Mouse (Mus musculus) midbrain, embryonic 10.5 days (tissue): Measurements from ENCODE around the gene Dph6. TPM values are rescaled to one million over a fixed set of nuclear protein-coding genes. Genes with fewer than 3 reads are reported as not detected.

Experiments used
- DNase-seq: peaks from one replicate; pipeline ENCODE4 v3.0.0-alpha.2; 2017; ENCODE audit warnings: low spot score
- H3K27ac ChIP-seq: fragments of 300-500 bp; sonication (generic); replicated peaks from 2 replicates; pipeline ENCODE4 v1.5.1; 2016; ENCODE audit warnings: mild to moderate bottlenecking
- H3K27me3 ChIP-seq: fragments of 300-500 bp; sonication (generic); 2 replicates; pipeline ENCODE4 v1.6.1; 2016; ENCODE audit warnings: low read depth, mild to moderate bottlenecking; ENCODE audit not compliant: poor library complexity, severe bottlenecking
- H3K36me3 ChIP-seq: fragments of 300-500 bp; sonication (generic); 2 replicates; pipeline ENCODE4 v1.6.1; 2016; ENCODE audit warnings: mild to moderate bottlenecking, moderate library complexity
- H3K4me1 ChIP-seq: fragments of 300-500 bp; sonication (generic); 2 replicates; pipeline ENCODE4 v1.6.1; 2016
- H3K4me3 ChIP-seq: fragments of 300-500 bp; sonication (generic); 2 replicates; pipeline ENCODE4 v1.5.1; 2016; ENCODE audit warnings: mild to moderate bottlenecking, moderate library complexity
- H3K9me3 ChIP-seq: fragments of 300-500 bp; sonication (generic); replicated peaks from 2 replicates; pipeline ENCODE4 v1.6.1; 2016; ENCODE audit warnings: mild to moderate bottlenecking
- WGBS: fragments of 180-500 bp; shearing (Covaris S2); methylation state at CpG from one replicate; pipeline ENCODE4 v1.1.7; 2016; 5-methylcytosine and 5-hydroxymethylcytosine counted together
- polyA plus RNA-seq: library from polyadenylated mRNA; unstranded; fragments of >200 nt; fragmentation: Nextera tagmentation; extraction: Ambion mirVana; gene quantifications from 2 replicates; pipeline ENCODE4 v1.2.1, GENCODE M21; 2016

Dph6 gene
- polyA plus RNA-seq, 1 experiment from 2014 or later, result 18.5 TPM

DNA sequence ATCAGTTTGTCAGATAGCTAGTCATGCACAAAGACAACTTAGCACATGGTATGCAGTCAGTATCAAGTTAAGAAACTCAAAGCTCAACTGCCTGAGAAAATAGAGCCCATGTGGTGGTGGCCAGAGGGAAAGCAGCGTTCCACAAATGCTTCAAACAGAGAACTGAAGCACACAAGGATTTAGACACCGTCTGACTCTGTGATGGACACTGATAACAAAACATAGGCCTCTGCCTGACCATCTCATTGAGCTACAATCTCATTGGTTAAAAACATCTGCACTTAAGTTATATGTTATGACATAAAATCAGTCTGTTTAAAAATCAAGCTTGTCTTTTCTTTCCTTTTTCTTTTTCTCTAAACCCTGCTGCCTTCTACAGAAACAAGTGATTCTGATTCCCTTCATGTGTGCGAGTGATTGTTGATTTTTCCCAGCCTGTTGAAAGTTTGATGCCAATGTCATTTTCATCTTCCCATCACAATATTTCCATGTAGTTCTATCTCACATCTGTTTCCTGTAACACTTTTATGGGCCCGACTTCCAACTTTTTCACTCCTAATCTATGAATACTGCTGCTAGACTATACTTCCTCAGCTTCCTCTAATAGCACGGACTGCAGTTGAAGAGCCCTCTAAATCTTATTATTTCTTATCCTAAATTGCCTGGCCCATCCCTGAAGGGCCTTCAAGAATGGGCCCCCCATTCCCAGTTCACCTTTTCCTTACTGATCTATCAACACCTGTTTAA is 123.6 kb downstream of the Dph6 start:
- Histone ChIP-seq H3K4me1 (no peaks in the 10 kb centered on the region), H3K36me3 (0 out of 2 replicates have a peak, but pooled peaks cover 2% of the 10 kb centered on the region), H3K27me3 (no peaks in the 10 kb centered on the region), H3K27ac (no peak overlapping the region), H3K9me3 (no peaks in the 10 kb centered on the region), H3K4me3 (no peak overlapping the region)
- WGBS, result 92% methylated on average over 5 of the region's 5 CpGs
- DNase-seq, result no peak

GRCm38 (mm10) chr2:114520414-114520813 is 134.3 kb downstream of the Dph6 start:
- WGBS, result 95% methylated on average over 5 of the region's 5 CpGs
- H3K27ac ChIP-seq, result no peak overlapping the region
- no peaks in the 10 kb centered on the region for H3K27me3 ChIP-seq
- H3K36me3 ChIP-seq, result no peaks in the 10 kb centered on the region
- H3K4me3 ChIP-seq, result no peak overlapping the region
- H3K4me1 ChIP-seq, result no peaks in the 10 kb centered on the region
- no peaks in the 10 kb centered on the region for H3K9me3 ChIP-seq
- no peak for DNase-seq

GRCm38 (mm10) chr2:114519907-114520306 is 134.9 kb downstream of the Dph6 start:
- Histone ChIP-seq H3K4me1 (no peaks in the 10 kb centered on the region), H3K4me3 (no peak overlapping the region), H3K27me3 (no peaks in the 10 kb centered on the region), H3K27ac (no peak overlapping the region), H3K9me3 (no peaks in the 10 kb centered on the region), H3K36me3 (no peaks in the 10 kb centered on the region)
- no peak for DNase-seq
- WGBS, result 93% methylated on average over 3 of the region's 3 CpGs

DNA sequence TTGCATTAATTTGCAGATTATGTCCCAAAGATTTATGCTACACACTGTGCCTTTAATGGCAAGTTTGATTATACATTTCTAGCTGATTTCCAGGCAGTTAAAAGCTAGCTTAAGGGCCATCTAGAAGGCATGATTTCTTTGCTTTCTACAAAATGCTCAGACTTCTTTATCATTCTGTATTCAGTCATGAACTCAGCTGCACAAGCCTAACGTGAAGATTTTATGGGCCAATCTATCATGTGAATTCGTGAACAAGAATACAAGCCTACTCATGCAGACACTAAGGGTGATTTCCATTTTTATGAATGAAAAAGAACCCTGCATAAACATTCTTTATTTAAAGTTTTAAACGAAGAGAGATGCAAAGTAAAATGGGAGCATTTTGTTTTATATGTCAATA is 162.4 kb downstream of the Dph6 start:
- WGBS, result 79% methylated on average over 3 of the region's 3 CpGs
- no peaks in the 10 kb centered on the region for H3K36me3 ChIP-seq

GRCm38 (mm10) chr2:114491907-114492306 is 162.9 kb downstream of the Dph6 start:
- Histone ChIP-seq H3K27me3 (no peaks in the 10 kb centered on the region), H3K4me1 (no peaks in the 10 kb centered on the region), H3K27ac (no peak overlapping the region), H3K9me3 (no peaks in the 10 kb centered on the region), H3K36me3 (no peaks in the 10 kb centered on the region), H3K4me3 (no peak overlapping the region)
- WGBS, result 93% methylated on average over 3 of the region's 3 CpGs
- no peak for DNase-seq

More for the DNA sequence above, 162.4 kb downstream of the Dph6 start:
- no peak for DNase-seq
- no peaks in the 10 kb centered on the region for H3K4me1 ChIP-seq
- no peaks in the 10 kb centered on the region for H3K27me3 ChIP-seq
- no peak overlapping the region for H3K4me3 ChIP-seq
- H3K27ac ChIP-seq, result no peak overlapping the region
- H3K9me3 ChIP-seq, result no peaks in the 10 kb centered on the region

DNA sequence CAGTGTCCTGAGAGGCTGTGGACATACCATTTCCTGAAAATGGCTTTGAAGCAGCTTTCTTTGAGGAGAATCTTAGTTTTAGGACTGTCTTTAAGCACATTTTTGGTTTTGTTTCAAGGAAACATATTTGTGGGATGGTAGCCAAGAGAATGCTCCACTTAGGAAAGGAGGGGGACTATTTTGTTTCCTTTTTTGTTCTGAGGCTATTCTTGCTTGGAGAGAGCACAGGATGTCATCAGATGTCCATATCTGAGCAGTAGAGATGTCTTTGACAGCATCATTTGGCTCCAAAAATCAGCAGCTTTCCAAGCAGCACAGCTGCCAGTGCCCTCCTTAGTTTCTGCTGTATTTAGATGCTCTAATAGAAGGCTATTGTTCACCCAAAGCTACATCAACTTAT is 167.8 kb downstream of the Dph6 start:
- DNase-seq, result no peak
- no peaks in the 10 kb centered on the region for H3K27me3 ChIP-seq
- no peak overlapping the region for H3K4me3 ChIP-seq
- H3K27ac ChIP-seq, result no peak overlapping the region
- no peaks in the 10 kb centered on the region for H3K36me3 ChIP-seq
- no peaks in the 10 kb centered on the region for H3K4me1 ChIP-seq
- no peaks in the 10 kb centered on the region for H3K9me3 ChIP-seq
